Mouse (Mus musculus) adrenal gland, adult (tissue): ENCODE measurements at regions not wholly inside any gene's neighbourhood (a gene's known extent, or its start where the extent isn't known, plus 50 kb on each side); places are given as distances from the start of the nearest gene placed in this dataset.

ENCODE experiments used
- DNase-seq, 2 experiments: peaks; one replicate each; pipeline ENCODE4 v3.0.0; 2022 to 2023; ENCODE audit warnings: low spot score in 1 of 2; ENCODE audit not compliant: inconsistent age in 2 of 2

- peak; percentile 4 to 18 for DNase-seq
These were observed 81.0 kb downstream of the A730046J19Rik start for GRCm38 (mm10) chrX:144234457-144234856.

GRCm38 (mm10) chrX:144265934-144266333, 51.7 kb upstream of the Alg13 start:
- no peak for DNase-seq
